Mouse (Mus musculus) heart, postnatal 0 days (tissue): ENCODE data around the gene Cldn9. TPM values are rescaled to one million over a fixed set of nuclear protein-coding genes. Genes with fewer than 3 reads are reported as not detected.

Source experiments
- ATAC-seq: fragments of 200-750 bp; cut with Nextera tagmentation; 2 replicates; pipeline ENCODE4 v1.8.0; 2017; ENCODE audit warnings: low read depth, moderate number of reproducible peaks, moderate library complexity; ENCODE audit not compliant: insufficient read depth
- DNase-seq: peaks from one replicate; pipeline ENCODE4 v3.0.0-alpha.2; 2016; ENCODE audit warnings: low spot score
- H3K27ac ChIP-seq: fragments of 300-500 bp; sonication (generic); 2 replicates; pipeline ENCODE4 v1.5.1; 2014; ENCODE audit warnings: low read depth, mild to moderate bottlenecking
- H3K27me3 ChIP-seq: fragments of 300-500 bp; sonication (generic); 2 replicates; pipeline ENCODE4 v1.6.1; 2014; ENCODE audit warnings: low read length, mixed read lengths; ENCODE audit not compliant: control insufficient read depth, insufficient read depth
- H3K36me3 ChIP-seq: fragments of 300-500 bp; sonication (generic); replicated peaks from 2 replicates; pipeline ENCODE4 v1.6.1; 2014; ENCODE audit warnings: low read length, mixed read lengths; ENCODE audit not compliant: control insufficient read depth, insufficient read depth
- H3K4me1 ChIP-seq: fragments of 300-500 bp; sonication (generic); 2 replicates; pipeline ENCODE4 v1.6.1; 2014; ENCODE audit warnings: antibody characterized with exemption; ENCODE audit not compliant: control insufficient read depth, insufficient read depth
- H3K4me2 ChIP-seq: fragments of 300-500 bp; sonication (generic); 2 replicates; pipeline ENCODE4 v1.6.1; 2014; ENCODE audit warnings: low read depth, mild to moderate bottlenecking, low read length, moderate library complexity
- H3K4me3 ChIP-seq: fragments of 300-500 bp; sonication (generic); 2 replicates; pipeline ENCODE4 v1.5.1; 2014; ENCODE audit warnings: low read depth, low read length
- H3K9ac ChIP-seq: fragments of 300-500 bp; sonication (generic); replicated peaks from 2 replicates; pipeline ENCODE4 v1.6.1; 2014; ENCODE audit warnings: low read depth, low read length, mixed read lengths
- H3K9me3 ChIP-seq: fragments of 300-500 bp; sonication (generic); replicated peaks from 2 replicates; pipeline ENCODE4 v1.6.1; 2016; ENCODE audit warnings: low read length; ENCODE audit not compliant: control insufficient read depth
- CTCF ChIP-seq: IDR thresholded peaks from 2 replicates; pipeline ENCODE4 v1.5.1; 2016; ENCODE audit warnings: antibody characterized with exemption, control low read depth, low read depth
- EP300 ChIP-seq: IDR thresholded peaks from 2 replicates; pipeline ENCODE4 v1.6.1; 2016; ENCODE audit warnings: antibody characterized with exemption, low read depth
- WGBS: fragments of 180-500 bp; shearing (Covaris S2); extraction: QIAGEN DNeasy Blood & Tissue Kit; methylation state at CpG from one replicate; pipeline ENCODE4 v1.1.7; 2014; 5-methylcytosine and 5-hydroxymethylcytosine counted together
- polyA plus RNA-seq: library from polyadenylated mRNA; unstranded; fragments of >200 nt; fragmentation: Nextera tagmentation; extraction: Ambion mirVana; gene quantifications from 2 replicates; pipeline ENCODE4 v1.2.1, GENCODE M21; 2015
- total RNA-seq: library from RNA; depleted of rRNA; stranded (reverse); fragments of >200 nt; gene quantifications from 2 replicates; pipeline ENCODE4 v1.2.3, GENCODE M21; 2014; ENCODE audit warnings: low replicate concordance

Cldn9 gene
- total and polyA plus RNA-seq, 2 experiments from 2014 or later: not detected

DNA sequence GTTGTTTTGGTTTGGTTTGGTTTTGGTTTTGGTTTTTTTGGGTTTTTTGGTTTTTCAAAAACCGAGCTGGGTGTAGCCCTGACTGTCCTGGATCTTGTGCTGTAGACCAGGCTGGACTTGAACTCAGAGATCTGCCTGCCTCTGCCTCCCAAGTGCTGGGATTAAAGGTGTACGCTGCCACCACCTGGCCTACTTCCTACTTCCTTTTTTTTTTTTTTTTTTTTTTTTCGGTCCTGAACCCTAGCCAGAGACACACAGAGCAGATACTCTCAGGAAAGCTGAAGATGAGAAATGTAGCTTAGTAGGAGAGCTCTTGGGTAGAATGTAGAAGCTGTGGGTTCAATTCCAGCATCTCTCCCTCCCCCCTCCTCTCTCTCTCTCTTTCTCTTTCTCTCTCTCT, 25.4 kb downstream of the Cldn9 start:
- no peaks in the 10 kb centered on the region for H3K36me3 ChIP-seq
- no peaks in the 10 kb centered on the region for H3K9me3 ChIP-seq
- no peak overlapping the region for H3K27ac ChIP-seq
- DNase-seq (no peak), ATAC-seq (no peak)
- no peak overlapping the region for H3K9ac ChIP-seq
- no peak overlapping the region for H3K4me3 ChIP-seq
- no peak overlapping the region for H3K4me2 ChIP-seq
- H3K4me1 ChIP-seq: no peaks in the 10 kb centered on the region
- 68% methylated on average over 2 of the region's 3 CpGs for WGBS
- no peak for TF ChIP-seq CTCF
- TF ChIP-seq EP300: no peak
- H3K27me3 ChIP-seq: peaks cover 37% of the 10 kb centered on the region

- H3K9ac ChIP-seq: no peak overlapping the region
- ATAC-seq: no peak
- no peak for DNase-seq
- H3K27ac ChIP-seq: no peak overlapping the region
- no peak for TF ChIP-seq CTCF
- no peak for TF ChIP-seq EP300
- no peaks in the 10 kb centered on the region for H3K4me1 ChIP-seq
- H3K36me3 ChIP-seq: no peaks in the 10 kb centered on the region
- peaks cover 3% of the 10 kb centered on the region; the same call in 1 of the 2 replicates for H3K27me3 ChIP-seq
- H3K9me3 ChIP-seq: no peaks in the 10 kb centered on the region
- 60% methylated on average over 2 of the region's 2 CpGs for WGBS
- no peak overlapping the region for H3K4me3 ChIP-seq
- H3K4me2 ChIP-seq: no peak overlapping the region
Observed at GRCm38 (mm10) chr17:23654410-23654809, 29.4 kb downstream of the Cldn9 start.

- H3K9ac ChIP-seq: no peak overlapping the region
- H3K4me2 ChIP-seq: no peak overlapping the region
- no peaks in the 10 kb centered on the region for H3K27me3 ChIP-seq
- no peak for DNase-seq
- H3K36me3 ChIP-seq: no peaks in the 10 kb centered on the region
- H3K9me3 ChIP-seq: no peaks in the 10 kb centered on the region
- no peak overlapping the region for H3K4me3 ChIP-seq
- H3K27ac ChIP-seq: no peak overlapping the region
- WGBS: 50% methylated on average over 6 of the region's 6 CpGs
- ATAC-seq: no peak
- H3K4me1 ChIP-seq: no peaks in the 10 kb centered on the region
- TF ChIP-seq CTCF (no peak), EP300 (no peak)
Observed at GRCm38 (mm10) chr17:23654001-23654400, 29.8 kb downstream of the Cldn9 start.

- no peaks in the 10 kb centered on the region for H3K36me3 ChIP-seq
- H3K27me3 ChIP-seq: no peaks in the 10 kb centered on the region
- H3K4me2 ChIP-seq: no peak overlapping the region
- H3K9ac ChIP-seq: no peak overlapping the region
- H3K27ac ChIP-seq: no peak overlapping the region
- no peaks in the 10 kb centered on the region for H3K9me3 ChIP-seq
- H3K4me1 ChIP-seq: no peaks in the 10 kb centered on the region
- TF ChIP-seq EP300 (no peak), CTCF (no peak)
- DNase-seq: no peak
- ATAC-seq: no peak
- WGBS: 67% methylated on average over 1 of the region's 2 CpGs
- H3K4me3 ChIP-seq: no peak overlapping the region
Observed at GRCm38 (mm10) chr17:23653324-23653723, 30.5 kb downstream of the Cldn9 start.

DNA sequence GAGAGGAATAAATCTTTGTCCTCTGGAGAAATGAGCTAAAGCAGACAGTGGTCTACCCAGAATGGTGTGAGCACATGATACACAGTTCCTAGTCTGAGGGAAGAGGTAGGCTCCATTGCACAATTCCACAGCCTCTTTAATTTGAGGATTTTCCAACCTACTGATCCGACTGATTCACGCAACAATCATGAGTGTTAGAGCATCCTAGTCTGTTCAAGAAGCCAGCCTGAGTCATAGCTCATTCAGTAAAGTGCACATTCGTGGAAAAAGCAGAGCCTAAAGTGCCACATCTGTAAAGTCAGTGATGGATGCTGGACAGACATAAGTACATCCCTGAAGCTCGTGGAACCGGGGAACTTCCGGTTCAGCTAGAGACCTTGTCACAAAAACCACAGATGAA, 32.5 kb downstream of the Cldn9 start:
- ATAC-seq: no peak
- Histone ChIP-seq H3K4me1 (no peaks in the 10 kb centered on the region), H3K36me3 (no peaks in the 10 kb centered on the region), H3K9me3 (no peaks in the 10 kb centered on the region), H3K9ac (no peak overlapping the region), H3K27me3 (no peaks in the 10 kb centered on the region), H3K4me2 (no peak overlapping the region), H3K4me3 (no peak overlapping the region), H3K27ac (no peak overlapping the region)
- TF ChIP-seq EP300 (no peak), CTCF (no peak)
- 67% methylated on average over 6 of the region's 6 CpGs for WGBS
- no peak for DNase-seq

- H3K4me2 ChIP-seq: no peak overlapping the region
- no peaks in the 10 kb centered on the region for H3K9me3 ChIP-seq
- peaks cover 13% of the 10 kb centered on the region for H3K27me3 ChIP-seq
- ATAC-seq (no peak), DNase-seq (peak; percentile 17)
- TF ChIP-seq EP300 (no peak), CTCF (no peak)
- no peak overlapping the region for H3K27ac ChIP-seq
- H3K4me1 ChIP-seq: peaks cover 8% of the 10 kb centered on the region; the same call in 1 of the 2 replicates
- 24% methylated on average over 10 of the region's 10 CpGs for WGBS
- H3K4me3 ChIP-seq: no peak overlapping the region
- H3K9ac ChIP-seq: no peak overlapping the region
- H3K36me3 ChIP-seq: no peaks in the 10 kb centered on the region
Observed at GRCm38 (mm10) chr17:23645894-23646293, 37.9 kb downstream of the Cldn9 start.
